ENCODE assay signal across 14 mouse cellular contexts in the genomic region with DNA sequence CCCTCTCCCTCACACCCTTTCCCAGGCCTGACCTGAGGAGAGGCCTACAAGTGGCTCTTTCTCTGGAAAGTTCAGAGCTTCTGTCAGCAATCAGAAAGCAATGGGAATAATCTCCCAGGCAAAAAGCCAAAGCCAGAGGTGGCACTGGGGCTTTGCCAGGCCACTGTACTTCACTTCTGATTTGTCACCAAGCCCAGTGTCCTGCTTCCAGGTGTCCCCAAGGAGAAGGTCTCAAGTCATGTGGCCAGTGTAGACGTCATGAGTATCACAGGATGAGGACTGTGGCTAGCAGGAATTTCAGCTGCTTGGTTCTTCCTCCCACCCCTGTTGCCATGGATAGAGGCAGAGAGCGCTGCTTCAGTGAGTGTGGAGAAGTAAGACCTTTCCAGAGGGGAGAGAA. TPM values are rescaled to one million over a fixed set of nuclear protein-coding genes. Genes with fewer than 3 reads are reported as not detected.
A peak's percentile ranks its signal among the peaks of the same experiment; 100 is the strongest.
DNase-seq lines count a peak whose midpoint lies in the region; ATAC-seq lines count a peak whose summit lies in the region.
"Had no signal": no experiment of that assay in that cellular context is flagged by ENCODE, and none has a peak within 500 bp of the region (broad histone marks: within the 10 kb centered on the region; RNA-seq: fewer than 3 reads in every experiment).

No protein-coding gene starts in this region.

- peak overlapping the region; percentile 68 for H3K9ac ChIP-seq in heart, embryonic 13.5 days
- no peak overlapping the region for H3K9ac ChIP-seq in liver, embryonic 13.5 days
- H3K9ac ChIP-seq: embryonic facial prominence, embryonic 15.5 days; hindbrain, embryonic 15.5 days; liver, embryonic 15.5 days had no signal

- no peak for ATAC-seq in megakaryocyte, adult 5-6 weeks (ENCODE audit: poor library complexity, severe bottlenecking)
- no peak for ATAC-seq in heart, embryonic 13.5 days (ENCODE audit: extremely low read depth, insufficient number of reproducible peaks, low FRiP score, low TSS enrichment)
- no peak for ATAC-seq in liver, embryonic 13.5 days (ENCODE audit: low read depth)
- ATAC-seq: activated CD4-positive, CD25-positive, alpha-beta regulatory T cell, adult 4 months; midbrain, embryonic 16.5 days had no signal

- peak overlapping the region; percentile 83 for H3K27ac ChIP-seq in heart, embryonic 13.5 days (replicated peaks)
- peak overlapping the region; percentile 59; the same call in 1 of the 2 replicates for H3K27ac ChIP-seq in liver, embryonic 13.5 days
- H3K27ac ChIP-seq: embryonic facial prominence, embryonic 15.5 days; hindbrain, embryonic 15.5 days had no signal

- no peak for DNase-seq in liver, embryonic 13.5 days
- no peak for DNase-seq in spleen, postnatal 10 days (ENCODE audit: low spot score in 2 of 2)
- DNase-seq in ovary, postnatal 10 days (ENCODE audit: low spot score), result no peak
- no peak for DNase-seq in cerebellum, adult 9-11 months
- DNase-seq: cerebellum, adult 18-20 months; thymus, postnatal 36 days had no signal

- 45% methylated on average over 2 of the region's 2 CpGs for WGBS in heart, embryonic 13.5 days
- WGBS in liver, embryonic 13.5 days (ENCODE audit: insufficient replicate concordance), result 73% methylated on average over 2 of the region's 2 CpGs

- no peaks in the 10 kb centered on the region for H3K27me3 ChIP-seq in megakaryocyte, embryonic 14.5 days (replicated peaks)
- no peaks in the 10 kb centered on the region for H3K27me3 ChIP-seq in heart, embryonic 13.5 days (replicated peaks)
- H3K27me3 ChIP-seq in liver, embryonic 13.5 days, result no peaks in the 10 kb centered on the region
- H3K27me3 ChIP-seq: embryonic facial prominence, embryonic 15.5 days; hindbrain, embryonic 15.5 days; liver, embryonic 15.5 days had no signal

- peaks cover 66% of the 10 kb centered on the region for H3K36me3 ChIP-seq in megakaryocyte, embryonic 14.5 days (replicated peaks; ENCODE audit: low read length)
- H3K36me3 ChIP-seq in heart, embryonic 13.5 days, result peaks cover 38% of the 10 kb centered on the region
- H3K36me3 ChIP-seq in liver, embryonic 13.5 days, result peaks cover 16% of the 10 kb centered on the region; the same call in 1 of the 2 replicates

- peak overlapping the region; percentile 3 for H3K4me3 ChIP-seq in megakaryocyte, embryonic 14.5 days (replicated peaks)
- H3K4me3 ChIP-seq in heart, embryonic 13.5 days, result no peak overlapping the region
- H3K4me3 ChIP-seq in liver, embryonic 13.5 days (replicated peaks), result no peak overlapping the region
- H3K4me3 ChIP-seq: embryonic facial prominence, embryonic 15.5 days; hindbrain, embryonic 15.5 days; liver, embryonic 15.5 days had no signal

- H3K9me3 ChIP-seq in megakaryocyte, embryonic 14.5 days, result 0 out of 2 replicates have a peak, but pooled peaks cover 4% of the 10 kb centered on the region
- H3K9me3 ChIP-seq in heart, embryonic 13.5 days, result no peaks in the 10 kb centered on the region
- no peaks in the 10 kb centered on the region for H3K9me3 ChIP-seq in liver, embryonic 13.5 days (replicated peaks)
- H3K9me3 ChIP-seq: embryonic facial prominence, embryonic 15.5 days; hindbrain, embryonic 15.5 days; liver, embryonic 15.5 days had no signal

- no peak overlapping the region for H3K4me2 ChIP-seq in heart, embryonic 13.5 days
- H3K4me2 ChIP-seq in liver, embryonic 13.5 days, result no peak overlapping the region
- H3K4me2 ChIP-seq: embryonic facial prominence, embryonic 15.5 days; hindbrain, embryonic 15.5 days; liver, embryonic 15.5 days had no signal

- H3K4me1 ChIP-seq in megakaryocyte, embryonic 14.5 days, result peaks cover 67% of the 10 kb centered on the region
- H3K4me1 ChIP-seq in heart, embryonic 13.5 days, result peaks cover 65% of the 10 kb centered on the region
- peaks cover 48% of the 10 kb centered on the region for H3K4me1 ChIP-seq in liver, embryonic 13.5 days (replicated peaks)

RNA-seq across cellular contexts. Expression of a gene that starts 41.6 kb away (rescaled TPM):
- polyA plus RNA-seq in megakaryocyte, embryonic 14.5 days (2012; ENCODE audit: insufficient read depth, low replicate concordance), result 207 and 435 TPM in 2 replicates
- total RNA-seq in megakaryocyte, adult 5-6 weeks (2015), result 14.1 and 18.2 TPM in 2 replicates
- total RNA-seq in megakaryocyte, adult 5-6 weeks (2017), result 18.0 and 20.1 TPM in 2 replicates
- 13.2 and 13.9 TPM in 2 replicates for polyA plus RNA-seq in heart, embryonic 13.5 days (2015; fragmentation: Nextera tagmentation; extraction: Ambion mirVana)
- 9.1 and 9.2 TPM in 2 replicates for polyA plus RNA-seq in liver, embryonic 13.5 days (2015; fragmentation: Nextera tagmentation; extraction: Ambion mirVana)

Comparison
In these comparisons a context has a peak if more than half of its experiments do, and no peak if none do; other contexts are left out.
1. RNA of a gene that starts 41.6 kb away (polyA plus RNA-seq): 207 to 435 TPM in megakaryocyte, embryonic 14.5 days; 13.2 to 13.9 TPM in heart, embryonic 13.5 days and 9.1 to 9.2 TPM in liver, embryonic 13.5 days; every median in the first group is over 10 times any median in the second.